Mouse (Mus musculus): Measurements from ENCODE around the gene Hs3st3a1. TPM values are rescaled to one million over a fixed set of nuclear protein-coding genes. Genes with fewer than 3 reads are reported as not detected.

Gene Hs3st3a1
- polyA plus RNA-seq, 1 experiment: not detected

GRCm38 (mm10) chr11:64509106-64509505, 74.0 kb downstream of the Hs3st3a1 start:
- TF ChIP-seq CTCF (IDR thresholded peaks at IDR 0.05; ENCODE audit: low read depth, low read length) (no peak), POLR2A (IDR thresholded peaks at IDR 0.05; ENCODE audit: borderline replicate concordance, low read depth, low read length) (no peak)
- H3K4me3 ChIP-seq (ENCODE audit: insufficient read depth, low read length): no peak overlapping the region
- H3K27ac ChIP-seq (ENCODE audit: insufficient read depth, low read depth, low read length): no peak overlapping the region
- no peaks in the 10 kb centered on the region for H3K4me1 ChIP-seq (ENCODE audit: control insufficient read depth, insufficient read depth, low read length)

- Histone ChIP-seq H3K27ac (ENCODE audit: insufficient read depth, low read depth, low read length) (no peak overlapping the region), H3K4me3 (ENCODE audit: insufficient read depth, low read length) (no peak overlapping the region), H3K4me1 (ENCODE audit: control insufficient read depth, insufficient read depth, low read length) (peaks cover 9% of the 10 kb centered on the region)
- TF ChIP-seq CTCF (IDR thresholded peaks at IDR 0.05; ENCODE audit: low read depth, low read length): no peak
These were observed 77.2 kb downstream of the Hs3st3a1 start for GRCm38 (mm10) chr11:64512301-64512700.

- H3K27ac ChIP-seq (ENCODE audit: insufficient read depth, low read depth, low read length): no peak overlapping the region
- H3K4me3 ChIP-seq (ENCODE audit: insufficient read depth, low read length): no peak overlapping the region
- TF ChIP-seq CTCF (IDR thresholded peaks at IDR 0.05; ENCODE audit: low read depth, low read length): no peak
- TF ChIP-seq POLR2A (IDR thresholded peaks at IDR 0.05; ENCODE audit: borderline replicate concordance, low read depth, low read length): no peak
These were observed 78.3 kb downstream of the Hs3st3a1 start for GRCm38 (mm10) chr11:64513419-64513818.

GRCm38 (mm10) chr11:64516712-64517589, 81.8 kb downstream of the Hs3st3a1 start:
- peaks cover 13% of the 10 kb centered on the region for H3K4me1 ChIP-seq (ENCODE audit: control insufficient read depth, insufficient read depth, low read length)
- H3K27ac ChIP-seq (ENCODE audit: insufficient read depth, low read depth, low read length): no peak overlapping the region
- peak overlapping the region; percentile 26 for H3K4me3 ChIP-seq (ENCODE audit: insufficient read depth, low read length)
- TF ChIP-seq POLR2A (IDR thresholded peaks at IDR 0.05; ENCODE audit: borderline replicate concordance, low read depth, low read length) (no peak), CTCF (IDR thresholded peaks at IDR 0.05; ENCODE audit: low read depth, low read length) (no peak)

More at GRCm38 (mm10) chr11:64513419-64513818, 78.3 kb downstream of the Hs3st3a1 start:
- H3K4me1 ChIP-seq (ENCODE audit: control insufficient read depth, insufficient read depth, low read length): peaks cover 13% of the 10 kb centered on the region

GRCm38 (mm10) chr11:64518146-64518841, 83.2 kb downstream of the Hs3st3a1 start:
- Histone ChIP-seq H3K4me3 (ENCODE audit: insufficient read depth, low read length) (no peak overlapping the region), H3K27ac (ENCODE audit: insufficient read depth, low read depth, low read length) (no peak overlapping the region), H3K4me1 (ENCODE audit: control insufficient read depth, insufficient read depth, low read length) (peaks cover 13% of the 10 kb centered on the region)
- TF ChIP-seq CTCF (IDR thresholded peaks at IDR 0.05; ENCODE audit: low read depth, low read length) (no peak), POLR2A (IDR thresholded peaks at IDR 0.05; ENCODE audit: borderline replicate concordance, low read depth, low read length) (no peak)

- no peak for TF ChIP-seq POLR2A (IDR thresholded peaks at IDR 0.05; ENCODE audit: borderline replicate concordance, low read depth, low read length)
- TF ChIP-seq CTCF (IDR thresholded peaks at IDR 0.05; ENCODE audit: low read depth, low read length): no peak
- no peaks in the 10 kb centered on the region for H3K4me1 ChIP-seq (ENCODE audit: control insufficient read depth, insufficient read depth, low read length)
- H3K27ac ChIP-seq (ENCODE audit: insufficient read depth, low read depth, low read length): no peak overlapping the region
- H3K4me3 ChIP-seq (ENCODE audit: insufficient read depth, low read length): no peak overlapping the region
These were observed 89.0 kb downstream of the Hs3st3a1 start for GRCm38 (mm10) chr11:64523993-64524570.

- no peak for TF ChIP-seq CTCF (IDR thresholded peaks at IDR 0.05; ENCODE audit: low read depth, low read length)
- no peak for TF ChIP-seq POLR2A (IDR thresholded peaks at IDR 0.05; ENCODE audit: borderline replicate concordance, low read depth, low read length)
- H3K4me3 ChIP-seq (ENCODE audit: insufficient read depth, low read length): no peak overlapping the region
- H3K27ac ChIP-seq (ENCODE audit: insufficient read depth, low read depth, low read length): no peak overlapping the region
- no peaks in the 10 kb centered on the region for H3K4me1 ChIP-seq (ENCODE audit: control insufficient read depth, insufficient read depth, low read length)
These were observed 102.1 kb downstream of the Hs3st3a1 start for GRCm38 (mm10) chr11:64537230-64537629.

- Histone ChIP-seq H3K27ac (ENCODE audit: insufficient read depth, low read depth, low read length) (no peak overlapping the region), H3K4me3 (ENCODE audit: insufficient read depth, low read length) (no peak overlapping the region), H3K4me1 (ENCODE audit: control insufficient read depth, insufficient read depth, low read length) (no peaks in the 10 kb centered on the region)
- no peak for TF ChIP-seq POLR2A (IDR thresholded peaks at IDR 0.05; ENCODE audit: borderline replicate concordance, low read depth, low read length)
- no peak for TF ChIP-seq CTCF (IDR thresholded peaks at IDR 0.05; ENCODE audit: low read depth, low read length)
These were observed 106.7 kb downstream of the Hs3st3a1 start for GRCm38 (mm10) chr11:64541866-64542265.

- TF ChIP-seq CTCF (IDR thresholded peaks at IDR 0.05; ENCODE audit: low read depth, low read length): no peak
- TF ChIP-seq POLR2A (IDR thresholded peaks at IDR 0.05; ENCODE audit: borderline replicate concordance, low read depth, low read length): no peak
- H3K27ac ChIP-seq (ENCODE audit: insufficient read depth, low read depth, low read length): no peak overlapping the region
- no peak overlapping the region for H3K4me3 ChIP-seq (ENCODE audit: insufficient read depth, low read length)
- no peaks in the 10 kb centered on the region for H3K4me1 ChIP-seq (ENCODE audit: control insufficient read depth, insufficient read depth, low read length)
These were observed 107.2 kb downstream of the Hs3st3a1 start for GRCm38 (mm10) chr11:64542335-64542734.

Measured in bone marrow macrophage, adult 2 months (primary cell).